Mouse (Mus musculus) CH12.LX (cell line): ENCODE measurements around the gene Keg1.

Experiments
- CTCF ChIP-seq, 2 experiments: IDR thresholded peaks in 1 of 2; conservative IDR thresholded peaks in 1 of 2; 2 replicates each; pipeline ENCODE4 v1.5.1; 2011 to 2012; ENCODE audit warnings: low read depth in 2 of 2, low read length in 2 of 2, improper control_type of control experiment in 1 of 2, inconsistent platforms in 1 of 2, mild to moderate bottlenecking in 1 of 2, moderate library complexity in 1 of 2
- E2F4 ChIP-seq: IDR thresholded peaks from 2 replicates; pipeline ENCODE4 v1.6.1; 2011; ENCODE audit warnings: low read depth, low read length, improper control_type of control experiment; ENCODE audit not compliant: insufficient replicate concordance
- ELF1 ChIP-seq: IDR thresholded peaks from 2 replicates; pipeline ENCODE4 v1.6.1; 2014; ENCODE audit warnings: low read depth, mild to moderate bottlenecking, inconsistent platforms, low read length, improper control_type of control experiment
- MAFK ChIP-seq: IDR thresholded peaks from 2 replicates; pipeline ENCODE4 v1.6.1; 2011; ENCODE audit warnings: low read length, improper control_type of control experiment; ENCODE audit not compliant: insufficient replicate concordance
- MYC ChIP-seq: IDR thresholded peaks from 2 replicates; pipeline ENCODE4 v1.6.1; 2011; ENCODE audit warnings: low read depth, mild to moderate bottlenecking, improper control_type of control experiment, low read length
- POLR2A ChIP-seq: IDR thresholded peaks from 2 replicates; pipeline ENCODE4 v1.6.1; 2011; ENCODE audit warnings: low read depth, mild to moderate bottlenecking, improper control_type of control experiment, low read length
- POLR2AphosphoS2 ChIP-seq: IDR thresholded peaks from 2 replicates; pipeline ENCODE4 v1.6.1; 2011; ENCODE audit warnings: low read depth, low read length, improper control_type of control experiment
- ZC3H11A ChIP-seq: IDR thresholded peaks from 2 replicates; pipeline ENCODE4 v1.6.1; 2012; ENCODE audit warnings: low read depth, mild to moderate bottlenecking, inconsistent platforms, low read length, improper control_type of control experiment

DNA sequence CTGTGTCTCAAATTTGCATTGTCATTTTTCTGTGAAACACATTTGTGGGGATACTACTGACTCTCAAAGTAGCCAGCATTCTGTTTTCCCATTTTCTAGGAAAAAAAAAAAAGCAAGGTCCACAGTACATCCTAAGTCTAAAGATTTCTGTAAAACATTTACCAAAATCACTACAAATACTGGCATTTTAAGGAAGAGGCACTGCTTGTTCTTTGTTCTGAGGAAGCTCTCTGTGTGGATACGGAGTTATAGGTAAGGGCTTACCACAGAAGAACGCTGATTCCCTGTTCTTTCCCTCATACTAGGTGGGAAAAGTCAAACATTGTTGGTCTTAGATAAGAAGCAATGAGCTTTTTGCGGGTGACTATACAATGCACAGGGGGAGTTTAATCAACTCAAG is at the start of gene Keg1:
- TF ChIP-seq MAFK: no peak
- no peak for TF ChIP-seq POLR2AphosphoS2
- TF ChIP-seq E2F4: no peak
- no peak for TF ChIP-seq ELF1
- no peak for TF ChIP-seq CTCF (conservative IDR thresholded peaks at IDR 0.05 in 1 of 2, IDR thresholded peaks at IDR 0.05 in 1 of 2; ENCODE audit: low read depth in 2 of 2, low read length in 2 of 2)
- TF ChIP-seq POLR2A: no peak
- no peak for TF ChIP-seq ZC3H11A
- TF ChIP-seq MYC: no peak
